Mouse (Mus musculus) liver, adult 2 months (tissue): ENCODE data around the gene Tm9sf4.

Experiments
- CTCF ChIP-seq: fragments of 200-500 bp; IDR thresholded peaks from 2 replicates; pipeline ENCODE4 v1.5.1; 2011; ENCODE audit warnings: low read depth, low read length, control low read depth
- POLR2A ChIP-seq: fragments of 200-500 bp; IDR thresholded peaks from 2 replicates; pipeline ENCODE4 v1.6.1; 2011; ENCODE audit warnings: low read length, control low read depth; ENCODE audit not compliant: insufficient read depth; ENCODE audit errors: extremely low read depth

DNA sequence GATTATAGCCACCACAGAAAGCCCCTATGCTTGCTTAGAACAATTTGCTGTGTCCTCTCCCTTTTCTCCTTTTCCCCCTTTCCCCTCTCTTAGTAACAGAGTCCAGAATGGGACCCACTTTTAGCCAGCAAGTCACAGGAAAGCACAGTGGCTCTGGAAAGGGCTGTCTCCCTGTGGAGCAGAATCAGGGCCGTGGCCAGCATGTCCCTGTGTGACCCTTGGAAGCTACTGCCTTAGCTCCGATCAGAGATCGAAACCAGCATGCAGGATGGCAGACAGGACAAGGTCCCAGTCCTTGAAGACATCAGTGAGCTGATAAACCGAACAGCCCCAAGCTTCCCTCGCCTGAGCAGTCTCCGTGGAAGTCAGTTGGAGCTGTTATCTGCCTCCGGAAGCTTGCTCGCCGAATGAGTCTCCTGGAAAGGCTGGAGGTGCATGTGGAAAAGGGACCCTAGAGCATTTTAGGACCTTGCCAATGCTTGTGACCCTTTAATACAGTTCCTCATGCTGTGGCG, 56.8 kb downstream of the Tm9sf4 start:
- TF ChIP-seq POLR2A (no peak), CTCF (no peak)
